Mouse (Mus musculus): ENCODE results near the gene Slc34a1. TPM values are rescaled to one million over a fixed set of nuclear protein-coding genes. Genes with fewer than 3 reads are reported as not detected.
"Not testable (repeated sequence)": the region's sequence is repeated elsewhere in the genome, so short reads cannot be mapped to it uniquely, and the experiment has no call there.

The Slc34a1 gene
- total RNA-seq, 2 experiments from 2014 or later: not detected

DNA sequence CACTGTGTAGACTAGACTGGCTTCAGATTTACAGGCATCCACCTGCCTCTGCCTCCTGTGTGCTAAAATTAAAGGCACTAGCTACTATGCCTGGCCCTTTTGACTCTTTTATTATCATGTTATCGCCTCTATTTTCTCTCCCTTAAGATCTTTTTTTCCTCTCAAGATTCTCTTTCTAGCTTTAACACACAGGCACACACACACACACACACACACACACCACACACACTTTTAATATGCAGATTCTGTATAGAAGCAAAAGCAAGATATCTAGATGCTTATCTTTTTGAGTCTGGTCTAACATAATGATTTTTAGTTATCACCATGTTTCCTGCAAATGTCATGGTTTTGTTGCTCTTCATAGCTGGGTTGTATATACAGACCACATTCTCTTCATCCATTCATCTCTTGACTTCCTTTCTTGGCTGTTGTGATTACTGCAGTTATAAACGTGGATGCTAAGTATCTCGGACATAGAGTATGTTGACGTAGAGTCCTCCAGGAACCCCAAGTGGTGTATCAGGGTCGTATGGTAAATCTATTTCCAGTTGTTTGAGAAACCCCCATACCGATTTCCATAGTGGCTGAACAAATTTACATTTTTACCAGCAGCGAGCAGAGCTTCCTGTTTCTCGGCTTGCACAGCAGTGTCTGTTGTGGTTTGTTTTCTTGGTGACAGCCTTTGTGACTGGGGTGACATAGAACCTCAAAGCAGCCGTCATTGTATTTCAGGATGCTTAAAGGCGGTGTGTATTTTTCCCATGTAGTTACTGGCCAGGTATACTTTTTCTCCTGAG lies 34.1 kb downstream of the Slc34a1 start:
- intact Hi-C loops (cut with DNase I; ENCODE audit: low total_unique reads): no loop called here
- no peak for DNase-seq

DNA sequence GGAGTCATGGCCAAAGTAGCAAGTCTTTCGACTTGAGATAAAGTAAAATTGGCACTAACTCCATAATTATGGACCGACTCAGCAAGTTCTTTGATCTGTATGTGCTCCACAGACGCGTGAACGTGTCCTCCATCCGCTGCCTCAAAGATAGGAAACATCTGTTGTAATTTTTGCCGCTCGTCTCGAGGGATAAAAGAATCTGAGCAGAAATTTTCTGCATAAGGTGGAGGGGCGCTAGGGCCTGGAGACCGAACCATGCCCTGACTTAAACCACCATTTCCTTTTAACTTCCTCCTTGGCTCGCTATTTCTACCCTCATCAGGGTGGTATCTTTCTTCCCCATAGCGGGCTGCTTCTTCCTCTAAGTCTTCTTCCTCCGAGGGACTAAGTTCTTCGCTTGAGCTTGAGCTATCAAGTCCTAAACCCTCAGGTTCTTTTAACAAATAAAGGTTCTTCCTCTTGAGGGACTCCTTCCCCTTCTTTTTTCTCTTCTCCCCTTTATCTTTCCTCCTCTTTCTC lies 39.2 kb downstream of the Slc34a1 start:
- intact Hi-C loops (cut with DNase I; ENCODE audit: low total_unique reads); DNase-seq: not testable (repeated sequence)

- DNase-seq: no peak
- intact Hi-C loops (cut with DNase I; ENCODE audit: low total_unique reads): no loop called here
Observed at GRCm38 (mm10) chr13:55443799-55444285, 45.9 kb downstream of the Slc34a1 start.

- peak; percentile 87 for DNase-seq
Observed at GRCm38 (mm10) chr13:55444286-55444936, 46.4 kb downstream of the Slc34a1 start.

DNA sequence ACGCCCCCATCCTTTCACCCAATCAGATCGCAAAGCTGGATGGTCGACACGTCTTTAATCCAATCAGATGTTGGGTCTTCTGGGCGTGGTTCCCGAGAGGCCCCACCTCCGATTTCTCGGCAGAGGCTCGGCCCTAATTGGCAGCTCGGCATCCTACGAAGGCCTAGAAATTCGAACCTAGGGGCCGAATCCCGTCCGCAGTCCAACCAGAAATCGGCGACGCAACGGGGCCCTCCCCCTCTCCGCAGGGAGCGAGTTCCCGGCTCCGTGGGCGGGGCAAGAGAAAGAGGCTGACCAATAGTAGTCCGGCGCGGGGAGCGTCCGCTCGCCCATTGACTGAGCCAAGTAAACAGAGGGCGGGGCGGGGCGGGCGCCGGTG lies 46.9 kb downstream of the Slc34a1 start, which contains the start of gene Grk6:
Gene Grk6, plus strand, starts transcription at position 136 of the 379 bp plus-strand sequence.
- peak; percentile 100 for DNase-seq
- intact Hi-C loops (cut with DNase I; ENCODE audit: low total_unique reads): no loop called here

More at GRCm38 (mm10) chr13:55444286-55444936, 46.4 kb downstream of the Slc34a1 start:
- intact Hi-C loops (cut with DNase I; ENCODE audit: low total_unique reads): no loop called here

GRCm38 (mm10) chr13:55445361-55446091 lies 47.5 kb downstream of the Slc34a1 start:
- peak; percentile 48 for DNase-seq
- intact Hi-C loops (cut with DNase I; ENCODE audit: low total_unique reads): no loop called here

DNA sequence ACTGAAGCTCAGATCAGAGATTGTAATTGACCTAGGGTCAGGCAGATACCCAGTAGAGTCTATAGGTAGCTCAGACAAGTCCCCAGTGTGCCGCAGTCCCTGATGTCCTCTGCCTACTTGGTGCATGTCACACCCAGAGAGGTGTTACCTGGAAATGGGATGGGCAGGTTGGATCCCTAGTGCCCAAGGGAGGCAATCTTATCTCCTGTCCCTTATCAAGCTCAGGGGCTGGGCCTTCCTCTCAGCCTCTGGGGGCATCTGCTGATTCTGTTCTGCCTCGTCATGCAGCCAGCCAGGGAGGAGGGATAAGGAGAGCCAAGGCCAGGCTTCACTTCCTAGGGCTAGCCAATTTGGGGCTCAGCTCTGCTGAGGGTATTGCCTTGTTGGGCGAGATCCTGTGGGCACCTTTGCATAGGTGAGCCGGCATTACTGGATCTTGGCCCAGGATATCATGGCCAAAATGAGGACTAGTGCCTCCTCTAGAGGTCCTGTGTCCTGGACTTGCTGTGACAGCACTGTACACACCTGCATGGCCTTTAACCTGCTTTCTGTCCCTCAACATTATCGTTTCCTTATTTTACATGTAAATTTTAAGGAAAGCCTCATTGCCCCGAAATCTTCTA lies 48.6 kb downstream of the Slc34a1 start:
- intact Hi-C loops (cut with DNase I; ENCODE audit: low total_unique reads): no loop called here
- peak; percentile 5 for DNase-seq

DNA sequence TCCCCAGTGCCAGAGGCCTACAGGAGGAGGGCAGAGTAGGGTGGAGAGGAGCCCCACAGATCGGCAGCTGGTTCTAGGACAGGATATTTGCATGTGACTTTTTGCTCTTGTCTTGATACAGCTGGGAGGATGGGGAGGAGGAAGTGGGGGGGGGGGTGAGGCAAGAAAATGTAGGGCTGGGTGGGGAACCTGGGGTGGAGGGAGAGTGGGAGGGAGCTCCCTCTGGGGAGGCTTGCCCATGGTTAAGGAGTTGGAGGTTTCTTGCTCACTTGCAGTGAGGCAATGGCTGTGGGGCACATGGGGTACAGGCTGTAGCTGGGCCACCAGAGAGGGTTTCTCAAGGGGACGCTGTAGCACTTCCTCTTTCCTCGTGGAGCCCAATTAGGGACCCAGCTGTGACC lies 49.6 kb downstream of the Slc34a1 start:
- intact Hi-C loops (cut with DNase I; ENCODE audit: low total_unique reads): no loop called here
- peak; percentile 6 for DNase-seq

- intact Hi-C loops (cut with DNase I; ENCODE audit: low total_unique reads): no loop called here
- DNase-seq: no peak
Observed at GRCm38 (mm10) chr13:55448131-55448530, 50.1 kb downstream of the Slc34a1 start.

GRCm38 (mm10) chr13:55449205-55449604 lies 51.2 kb downstream of the Slc34a1 start:
- DNase-seq: peak; percentile 4

DNA sequence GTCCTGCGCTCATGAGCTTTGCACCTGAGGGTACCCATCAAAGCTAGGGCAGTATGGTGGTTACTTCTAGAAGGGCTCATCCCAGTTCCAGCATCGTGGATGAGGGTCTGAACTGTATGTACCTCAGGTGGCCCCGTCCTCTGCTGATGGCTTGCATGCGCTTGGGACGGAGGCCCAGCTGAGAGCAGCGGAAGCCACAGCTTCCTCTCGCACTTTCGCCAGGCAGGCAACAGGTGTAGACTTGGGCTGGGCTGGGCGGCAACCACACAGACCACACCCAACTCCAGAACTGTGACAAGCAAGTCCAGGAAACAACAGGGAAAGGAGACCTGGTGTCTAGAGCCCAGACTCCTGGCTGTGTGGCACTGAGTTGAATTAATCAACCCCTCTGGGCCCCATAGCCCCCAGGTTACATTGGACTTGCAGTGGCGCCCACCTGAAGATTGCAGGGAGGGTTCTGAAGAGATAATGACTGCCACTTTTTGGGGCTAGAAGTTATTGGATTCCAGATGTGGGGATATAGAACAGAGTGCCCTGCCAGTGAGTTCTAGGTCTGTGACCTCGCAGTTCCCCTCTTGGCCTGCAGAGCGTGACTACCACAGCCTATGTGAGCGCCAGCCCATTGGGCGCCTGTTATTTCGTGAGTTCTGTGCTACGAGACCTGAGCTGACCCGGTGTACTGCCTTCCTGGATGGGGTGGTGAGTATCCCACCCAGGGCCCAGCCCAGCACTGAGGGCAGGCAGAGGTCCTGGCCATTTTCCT lies 51.9 kb downstream of the Slc34a1 start:
- peak; percentile 11 for DNase-seq
- intact Hi-C loops (cut with DNase I; ENCODE audit: low total_unique reads): no loop called here

More at GRCm38 (mm10) chr13:55449205-55449604, 51.2 kb downstream of the Slc34a1 start:
- intact Hi-C loops (cut with DNase I; ENCODE audit: low total_unique reads): no loop called here

- peak; percentile 86 for DNase-seq
- intact Hi-C loops (cut with DNase I; ENCODE audit: low total_unique reads): no loop called here
Observed at GRCm38 (mm10) chr13:55450511-55450980, 52.6 kb downstream of the Slc34a1 start.

GRCm38 (mm10) chr13:55451296-55451695 lies 53.3 kb downstream of the Slc34a1 start:
- intact Hi-C loops (cut with DNase I; ENCODE audit: low total_unique reads): no loop called here
- peak; percentile 8 for DNase-seq

DNA sequence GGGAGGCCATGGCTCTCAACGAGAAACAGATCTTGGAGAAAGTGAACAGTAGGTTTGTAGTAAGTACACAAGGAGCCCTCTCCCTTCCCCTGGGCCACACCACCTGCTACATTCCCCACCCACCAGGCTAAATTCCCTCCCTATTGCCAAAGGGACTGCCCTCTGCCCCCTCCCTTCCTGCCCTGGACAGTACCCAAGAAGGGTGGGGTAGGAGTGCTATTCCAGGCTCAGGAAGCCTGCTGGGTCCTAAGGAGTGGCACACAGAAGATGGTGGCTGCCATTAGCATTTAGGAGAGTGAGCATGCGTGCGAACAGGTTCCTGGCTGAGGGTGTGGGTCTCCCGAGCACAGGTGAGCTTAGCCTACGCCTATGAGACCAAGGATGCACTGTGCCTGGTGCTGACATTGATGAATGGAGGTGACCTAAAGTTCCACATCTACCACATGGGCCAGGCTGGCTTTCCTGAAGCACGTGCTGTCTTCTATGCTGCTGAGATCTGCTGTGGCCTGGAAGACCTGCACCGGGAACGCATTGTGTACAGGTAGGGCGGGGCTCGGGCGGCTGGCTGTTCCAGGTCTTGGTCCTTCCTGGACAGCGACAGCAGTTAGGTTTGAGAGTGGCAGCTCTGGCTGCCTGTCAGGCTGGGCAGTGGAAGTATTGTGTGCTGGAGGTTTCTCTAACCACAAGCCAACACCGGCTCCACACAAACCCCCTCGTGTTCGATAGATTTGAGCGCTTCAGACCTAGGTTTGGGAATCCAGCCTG lies 54.0 kb downstream of the Slc34a1 start:
- peak; percentile 35 for DNase-seq
- intact Hi-C loops (cut with DNase I; ENCODE audit: low total_unique reads): no loop called here

- intact Hi-C loops (cut with DNase I; ENCODE audit: low total_unique reads): no loop called here
- no peak for DNase-seq
Observed at GRCm38 (mm10) chr13:55462965-55463364, 65.0 kb downstream of the Slc34a1 start.

- DNase-seq: no peak
- intact Hi-C loops (cut with DNase I; ENCODE audit: low total_unique reads): no loop called here
Observed at GRCm38 (mm10) chr13:55463399-55464026, 65.5 kb downstream of the Slc34a1 start.
